Mouse (Mus musculus) fat pad, adult 2 months (tissue): ENCODE measurements around the gene Svs5.

ENCODE experiments used
- DNase-seq: peaks from one replicate; pipeline ENCODE4 v3.0.0-alpha.2; 2011; ENCODE audit warnings: low read depth, low spot score; ENCODE audit errors: extremely low read depth

The Svs5 gene

DNA sequence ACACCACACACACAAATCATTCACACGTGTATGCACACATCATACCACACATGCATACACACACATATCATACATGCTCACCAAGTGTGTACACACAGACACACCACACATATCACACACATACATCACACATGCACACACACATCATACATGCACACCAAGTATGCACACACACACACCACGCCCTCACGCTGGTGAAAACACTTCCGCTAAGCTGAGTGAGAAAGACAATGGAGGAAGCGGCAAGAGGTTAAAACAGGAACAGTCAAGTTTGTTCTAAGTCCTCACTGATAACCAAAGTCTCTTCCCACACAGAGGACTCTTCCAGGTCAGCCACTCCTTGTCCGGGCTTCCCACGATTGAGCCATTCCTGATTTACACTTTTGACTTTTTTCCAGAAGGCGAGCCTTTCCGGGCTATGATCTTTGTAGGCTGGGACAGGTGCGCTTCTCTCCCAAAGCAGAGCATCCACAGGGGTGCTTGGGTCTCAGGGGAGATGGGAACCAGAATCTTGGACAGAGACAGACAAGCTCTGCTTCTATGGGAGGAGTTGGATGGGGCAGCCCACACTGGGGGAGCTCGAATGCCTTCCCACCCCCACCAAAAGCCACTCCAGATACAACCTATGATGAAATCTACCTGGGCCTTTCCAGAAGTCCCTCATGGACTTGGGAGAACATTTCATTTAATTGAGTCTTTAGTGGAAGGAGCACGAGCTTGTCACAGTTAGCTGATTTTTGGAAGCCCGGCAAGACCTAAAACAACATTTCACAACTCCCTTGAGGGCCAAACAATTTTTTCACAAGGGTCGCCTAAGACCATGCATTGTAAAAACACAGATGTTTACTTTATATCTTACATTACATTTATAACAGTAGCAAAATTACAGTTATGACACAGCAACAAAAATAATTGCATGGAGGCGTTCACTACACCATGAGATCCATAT, 45.2 kb downstream of the Svs5 start:
- no peak for DNase-seq

GRCm38 (mm10) chr2:164381726-164382125, 49.2 kb downstream of the Svs5 start:
- no peak for DNase-seq

DNA sequence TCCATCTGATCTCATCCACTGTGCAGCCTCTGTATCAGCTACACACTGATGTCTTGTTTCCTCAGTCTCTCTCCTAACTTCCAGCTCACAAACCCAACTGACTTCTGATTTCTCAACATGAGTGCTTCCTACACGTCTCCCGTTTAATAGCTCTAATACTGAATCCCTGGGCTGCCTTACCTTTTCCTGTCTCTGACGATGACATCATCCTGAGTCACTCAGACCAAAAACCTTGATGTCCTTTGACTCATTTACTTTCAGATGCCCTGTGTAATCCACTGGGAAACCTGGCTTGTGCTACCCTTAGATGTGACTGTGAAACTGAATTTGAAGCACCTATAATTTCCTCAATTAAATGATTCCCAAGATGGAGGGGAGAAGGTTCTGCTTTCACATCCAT, 50.4 kb downstream of the Svs5 start:
- no peak for DNase-seq
